Mouse (Mus musculus) kidney, postnatal 10 days (tissue): ENCODE data around the gene Fam71a.
"Not testable (repeated sequence)": the region's sequence is repeated elsewhere in the genome, so short reads cannot be mapped to it uniquely, and the experiment has no call there.

Experiments used
- DNase-seq: peaks from one replicate; pipeline ENCODE4 v3.0.0; 2021; ENCODE audit warnings: mixed read lengths

Fam71a gene

GRCm38 (mm10) chr1:191181469-191182259, 17.0 kb upstream of the Fam71a start:
- no peak for DNase-seq

- peak; percentile 48 for DNase-seq
Observed at GRCm38 (mm10) chr1:191180397-191180796, 15.8 kb upstream of the Fam71a start.

- no peak for DNase-seq
Observed at GRCm38 (mm10) chr1:191179846-191180245, 15.2 kb upstream of the Fam71a start.

GRCm38 (mm10) chr1:191178511-191179188, 14.0 kb upstream of the Fam71a start:
- DNase-seq = no peak

GRCm38 (mm10) chr1:191176887-191177286, 12.3 kb upstream of the Fam71a start:
- no peak for DNase-seq

- peak; percentile 69 for DNase-seq
Observed at GRCm38 (mm10) chr1:191172487-191172886, 7.9 kb upstream of the Fam71a start.

GRCm38 (mm10) chr1:191170444-191170843, 5.8 kb upstream of the Fam71a start:
- DNase-seq = no peak

GRCm38 (mm10) chr1:191166189-191166588, 1.6 kb upstream of the Fam71a start:
- no peak for DNase-seq

GRCm38 (mm10) chr1:191154314-191154713, 10.3 kb downstream of the Fam71a start:
- no peak for DNase-seq

GRCm38 (mm10) chr1:191153052-191153451, 11.6 kb downstream of the Fam71a start:
- DNase-seq = peak; percentile 67

GRCm38 (mm10) chr1:191150924-191151605, 13.6 kb downstream of the Fam71a start:
- no peak for DNase-seq

GRCm38 (mm10) chr1:191149489-191149888, 15.1 kb downstream of the Fam71a start:
- DNase-seq = not testable (repeated sequence)

- DNase-seq = no peak
Observed at GRCm38 (mm10) chr1:191140983-191141382, 23.6 kb downstream of the Fam71a start.

- DNase-seq = no peak
Observed at GRCm38 (mm10) chr1:191138874-191139495, 25.6 kb downstream of the Fam71a start.

- DNase-seq = no peak
Observed at GRCm38 (mm10) chr1:191138436-191138835, 26.2 kb downstream of the Fam71a start.

GRCm38 (mm10) chr1:191135406-191135805, 29.2 kb downstream of the Fam71a start:
- DNase-seq = no peak

GRCm38 (mm10) chr1:191132934-191133333, 31.7 kb downstream of the Fam71a start:
- DNase-seq = no peak

- DNase-seq = peak; percentile 31
Observed at GRCm38 (mm10) chr1:191132240-191132639, 32.4 kb downstream of the Fam71a start.

- DNase-seq = no peak
Observed at GRCm38 (mm10) chr1:191131692-191132091, 32.9 kb downstream of the Fam71a start.

GRCm38 (mm10) chr1:191125811-191126638, 38.6 kb downstream of the Fam71a start:
- DNase-seq = peak; percentile 81

- no peak for DNase-seq
Observed at GRCm38 (mm10) chr1:191124288-191124687, 40.3 kb downstream of the Fam71a start.

GRCm38 (mm10) chr1:191123696-191124095, 40.9 kb downstream of the Fam71a start:
- no peak for DNase-seq
